Mouse (Mus musculus): ENCODE measurements around the gene Tmem88.

GRCm38 (mm10) chr11:69362479-69362878 is 35.6 kb downstream of the Tmem88 start:
- TF ChIP-seq CTCF (IDR thresholded peaks at IDR 0.05; ENCODE audit: control insufficient read depth, insufficient read depth, insufficient read length), result no peak
- TF ChIP-seq CEBPB (IDR thresholded peaks at IDR 0.05; ENCODE audit: low read depth), result no peak
- no peak for TF ChIP-seq MYOG (IDR thresholded peaks at IDR 0.05; ENCODE audit: control insufficient read depth, extremely low read depth, insufficient read length)
- no peak for TF ChIP-seq MYOD1 (IDR thresholded peaks at IDR 0.05; ENCODE audit: control insufficient read depth, insufficient read length, low read depth)
- TF ChIP-seq MAX (IDR thresholded peaks at IDR 0.05), result no peak

Measured in C2C12 (cell line).